ENCODE assay signal across 11 mouse cellular contexts in genomic region chr11:29350891-29351290, GRCm38 (mm10).
"Had no signal": no experiment of that assay in that cellular context is flagged by ENCODE, and none has a peak within 500 bp of the region (broad histone marks: within the 10 kb centered on the region; RNA-seq: fewer than 3 reads in every experiment).

No protein-coding gene starts in this region.

- H3K27ac ChIP-seq: limb, embryonic 12.5 days; liver, embryonic 14.5 days; midbrain, embryonic 13.5 days; neural tube, embryonic 12.5 days had no signal

- H3K27me3 ChIP-seq: limb, embryonic 12.5 days; midbrain, embryonic 13.5 days; neural tube, embryonic 12.5 days had no signal

- H3K4me1 ChIP-seq: limb, embryonic 12.5 days; midbrain, embryonic 13.5 days; neural tube, embryonic 12.5 days had no signal

- ATAC-seq: midbrain, embryonic 13.5 days had no signal

- H3K4me3 ChIP-seq: limb, embryonic 12.5 days; midbrain, embryonic 13.5 days; neural tube, embryonic 12.5 days had no signal

- DNase-seq: kidney, adult 2 months; kidney, postnatal 25 days; lung, adult 18-20 months; right cerebral cortex, postnatal 4 days; spleen, adult 18-20 months; thymus, adult 2 months; thymus, postnatal 36 days had no signal
